Mouse (Mus musculus): Measurements from ENCODE around the gene Bola1. TPM values are rescaled to one million over a fixed set of nuclear protein-coding genes. Genes with fewer than 3 reads are reported as not detected.
A peak's percentile ranks its signal among the peaks of the same experiment; 100 is the strongest.

Gene Bola1
- polyA plus RNA-seq, 1 experiment, result 55.4 TPM

GRCm38 (mm10) chr3:96263558-96264403 lies 44.3 kb upstream of the Bola1 start:
- Histone ChIP-seq H3K4me1 (replicated peaks; ENCODE audit: control insufficient read depth, insufficient read depth, low read length) (peaks cover 15% of the 10 kb centered on the region), H3K27me3 (ENCODE audit: control insufficient read depth, insufficient read depth, low read length) (no peaks in the 10 kb centered on the region), H3K4me3 (ENCODE audit: control insufficient read depth, insufficient read depth, low read length) (peak overlapping the region; percentile 75), H3K36me3 (ENCODE audit: control insufficient read depth, insufficient read depth, low read length) (no peaks in the 10 kb centered on the region), H3K27ac (ENCODE audit: control insufficient read depth, insufficient read depth, low read length) (peak overlapping the region; percentile 94)
- DNase-seq, result peak; percentile 54
- TF ChIP-seq POLR2A (IDR thresholded peaks at IDR 0.05; ENCODE audit: control insufficient read depth, extremely low read depth, insufficient read depth, low read length, poor library complexity) (no peak), CTCF (IDR thresholded peaks at IDR 0.05; ENCODE audit: borderline replicate concordance, control insufficient read depth, extremely low read depth, insufficient read depth, low read length, poor library complexity) (no peak)
- 2% methylated on average over 27 of the region's 27 CpGs for WGBS

- Histone ChIP-seq H3K36me3 (ENCODE audit: control insufficient read depth, insufficient read depth, low read length) (no peaks in the 10 kb centered on the region), H3K27ac (ENCODE audit: control insufficient read depth, insufficient read depth, low read length) (peak within 1 kb of the TSS; percentile 94), H3K4me3 (ENCODE audit: control insufficient read depth, insufficient read depth, low read length) (peak within 1 kb of the TSS; percentile 75), H3K27me3 (ENCODE audit: control insufficient read depth, insufficient read depth, low read length) (no peaks in the 10 kb centered on the region), H3K4me1 (replicated peaks; ENCODE audit: control insufficient read depth, insufficient read depth, low read length) (peaks cover 15% of the 10 kb centered on the region)
- TF ChIP-seq POLR2A (IDR thresholded peaks at IDR 0.05; ENCODE audit: control insufficient read depth, extremely low read depth, insufficient read depth, low read length, poor library complexity) (peak; percentile 92), CTCF (IDR thresholded peaks at IDR 0.05; ENCODE audit: borderline replicate concordance, control insufficient read depth, extremely low read depth, insufficient read depth, low read length, poor library complexity) (no peak)
- under 1% methylated on average over 40 of the region's 40 CpGs for WGBS
- peak; percentile 92 for DNase-seq
Measured at GRCm38 (mm10) chr3:96262979-96263550, 43.6 kb upstream of the Bola1 start, which contains the start of gene Hist2h4. Hist2h4 (minus strand) TSS chr3:96263311.

GRCm38 (mm10) chr3:96262216-96262875 lies 42.8 kb upstream of the Bola1 start:
- no peaks in the 10 kb centered on the region for H3K36me3 ChIP-seq (ENCODE audit: control insufficient read depth, insufficient read depth, low read length)
- WGBS, result under 1% methylated on average over 19 of the region's 19 CpGs
- peak overlapping the region; percentile 58 for H3K4me3 ChIP-seq (ENCODE audit: control insufficient read depth, insufficient read depth, low read length)
- no peak for TF ChIP-seq POLR2A (IDR thresholded peaks at IDR 0.05; ENCODE audit: control insufficient read depth, extremely low read depth, insufficient read depth, low read length, poor library complexity)
- no peak for TF ChIP-seq CTCF (IDR thresholded peaks at IDR 0.05; ENCODE audit: borderline replicate concordance, control insufficient read depth, extremely low read depth, insufficient read depth, low read length, poor library complexity)
- H3K27me3 ChIP-seq (ENCODE audit: control insufficient read depth, insufficient read depth, low read length), result no peaks in the 10 kb centered on the region
- H3K27ac ChIP-seq (ENCODE audit: control insufficient read depth, insufficient read depth, low read length), result peak overlapping the region; percentile 76
- peak; percentile 53 for DNase-seq
- H3K4me1 ChIP-seq (replicated peaks; ENCODE audit: control insufficient read depth, insufficient read depth, low read length), result peaks cover 12% of the 10 kb centered on the region

GRCm38 (mm10) chr3:96261623-96262022 lies 42.1 kb upstream of the Bola1 start:
- Histone ChIP-seq H3K4me3 (ENCODE audit: control insufficient read depth, insufficient read depth, low read length) (no peak overlapping the region), H3K36me3 (ENCODE audit: control insufficient read depth, insufficient read depth, low read length) (no peaks in the 10 kb centered on the region), H3K27me3 (ENCODE audit: control insufficient read depth, insufficient read depth, low read length) (no peaks in the 10 kb centered on the region), H3K4me1 (replicated peaks; ENCODE audit: control insufficient read depth, insufficient read depth, low read length) (peaks cover 12% of the 10 kb centered on the region), H3K27ac (ENCODE audit: control insufficient read depth, insufficient read depth, low read length) (no peak overlapping the region)
- no peak for TF ChIP-seq POLR2A (IDR thresholded peaks at IDR 0.05; ENCODE audit: control insufficient read depth, extremely low read depth, insufficient read depth, low read length, poor library complexity)
- TF ChIP-seq CTCF (IDR thresholded peaks at IDR 0.05; ENCODE audit: borderline replicate concordance, control insufficient read depth, extremely low read depth, insufficient read depth, low read length, poor library complexity), result no peak
- no peak for DNase-seq
- WGBS, result 56% methylated on average over 3 of the region's 3 CpGs

- 97% methylated on average over 5 of the region's 5 CpGs for WGBS
- no peaks in the 10 kb centered on the region for H3K36me3 ChIP-seq (ENCODE audit: control insufficient read depth, insufficient read depth, low read length)
- no peak overlapping the region for H3K27ac ChIP-seq (ENCODE audit: control insufficient read depth, insufficient read depth, low read length)
- H3K27me3 ChIP-seq (ENCODE audit: control insufficient read depth, insufficient read depth, low read length), result no peaks in the 10 kb centered on the region
- no peak for TF ChIP-seq POLR2A (IDR thresholded peaks at IDR 0.05; ENCODE audit: control insufficient read depth, extremely low read depth, insufficient read depth, low read length, poor library complexity)
- TF ChIP-seq CTCF (IDR thresholded peaks at IDR 0.05; ENCODE audit: borderline replicate concordance, control insufficient read depth, extremely low read depth, insufficient read depth, low read length, poor library complexity), result no peak
- H3K4me3 ChIP-seq (ENCODE audit: control insufficient read depth, insufficient read depth, low read length), result no peak overlapping the region
- DNase-seq, result no peak
- H3K4me1 ChIP-seq (replicated peaks; ENCODE audit: control insufficient read depth, insufficient read depth, low read length), result peaks cover 14% of the 10 kb centered on the region
Measured at GRCm38 (mm10) chr3:96260220-96260619, 40.7 kb upstream of the Bola1 start.

GRCm38 (mm10) chr3:96257190-96257589 lies 37.7 kb upstream of the Bola1 start:
- 92% methylated on average over 3 of the region's 3 CpGs for WGBS
- DNase-seq, result no peak

More at GRCm38 (mm10) chr3:96257190-96257589, 37.7 kb upstream of the Bola1 start:
- peaks cover 9% of the 10 kb centered on the region for H3K4me1 ChIP-seq (replicated peaks; ENCODE audit: control insufficient read depth, insufficient read depth, low read length)
- no peaks in the 10 kb centered on the region for H3K36me3 ChIP-seq (ENCODE audit: control insufficient read depth, insufficient read depth, low read length)
- TF ChIP-seq CTCF (IDR thresholded peaks at IDR 0.05; ENCODE audit: borderline replicate concordance, control insufficient read depth, extremely low read depth, insufficient read depth, low read length, poor library complexity) (no peak), POLR2A (IDR thresholded peaks at IDR 0.05; ENCODE audit: control insufficient read depth, extremely low read depth, insufficient read depth, low read length, poor library complexity) (no peak)
- H3K27me3 ChIP-seq (ENCODE audit: control insufficient read depth, insufficient read depth, low read length), result no peaks in the 10 kb centered on the region
- no peak overlapping the region for H3K4me3 ChIP-seq (ENCODE audit: control insufficient read depth, insufficient read depth, low read length)
- no peak overlapping the region for H3K27ac ChIP-seq (ENCODE audit: control insufficient read depth, insufficient read depth, low read length)
